Mouse (Mus musculus) megakaryocyte, embryonic 14.5 days (primary cell): Measurements from ENCODE around the gene Tmem269.

Experiments used
- FLI1 ChIP-seq: IDR thresholded peaks from 2 replicates; pipeline ENCODE4 v1.6.1; 2012; ENCODE audit warnings: low read length, inconsistent platforms, mixed read lengths
- GATA1 ChIP-seq: IDR thresholded peaks from 3 replicates; pipeline ENCODE4 v1.6.1; 2012; ENCODE audit warnings: mixed read lengths, low read length, inconsistent platforms, borderline replicate concordance

DNA sequence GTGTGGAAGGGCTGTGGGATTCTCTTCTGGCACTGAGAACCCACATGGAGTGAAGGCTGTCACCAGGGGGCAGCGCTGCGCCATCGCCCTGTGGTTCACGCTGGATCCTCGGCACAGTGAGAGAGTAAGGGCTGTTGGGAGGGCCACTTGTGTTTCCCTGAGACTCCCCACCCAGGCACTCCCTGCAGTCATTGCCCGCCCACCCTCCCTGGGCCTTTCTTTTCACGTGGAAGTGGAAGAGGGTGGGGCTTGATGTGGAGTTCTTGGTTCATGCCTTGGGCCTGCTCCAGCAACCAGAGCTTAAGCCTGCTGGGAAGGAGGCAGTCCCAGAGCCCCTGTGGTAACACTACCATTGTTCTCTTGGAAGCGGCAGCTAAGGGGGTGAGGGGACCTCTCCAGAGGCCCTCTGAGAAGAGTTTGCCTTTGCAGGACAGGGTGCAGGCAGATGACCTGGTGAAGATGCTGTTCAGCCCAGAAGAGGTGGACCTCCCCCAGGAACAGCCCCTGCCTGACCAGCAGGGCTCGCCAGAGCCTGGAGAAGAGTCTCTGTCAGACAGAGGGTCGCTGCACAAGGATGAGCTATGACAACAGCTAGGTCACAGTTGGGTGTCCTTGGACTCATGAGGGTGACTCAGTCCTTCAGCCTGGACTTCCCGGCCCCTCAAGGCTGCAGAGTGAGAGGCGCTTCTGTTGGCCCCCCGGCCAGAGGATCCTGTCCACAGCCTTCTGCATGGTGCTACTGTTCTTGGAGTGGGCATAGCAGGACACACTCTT is 29.6 kb upstream of the Tmem269 start:
- no peak for TF ChIP-seq GATA1
- no peak for TF ChIP-seq FLI1
